Mouse (Mus musculus) embryonic stem cell, embryonic (primary cell): ENCODE results near the gene Gpr152.

ENCODE experiments used
- CTCF ChIA-PET, 4 experiments: fragments of 300-600 bp in 2 of 4; fragments of 350-600 bp in 2 of 4; sonication (Branson Sonifier 250); formaldehyde crosslinking; loops; one replicate each; lab custom pipeline; 2022; ENCODE audit warnings: inconsistent platforms in 2 of 4; lab: Charles Lee
- POLR2A ChIA-PET, 4 experiments: fragments of 300-600 bp in 2 of 4; fragments of 350-600 bp in 2 of 4; sonication (Branson Sonifier 250); formaldehyde crosslinking; loops; one replicate each; lab custom pipeline; 2022; ENCODE audit warnings: antibody characterized with exemption in 4 of 4, inconsistent platforms in 1 of 4; lab: Charles Lee

Gpr152 gene

GRCm38 (mm10) chr19:4119716-4120487, 19.7 kb upstream of the Gpr152 start:
- ChIA-PET POLR2A (interaction anchor here in 3 of 4 experiments (0.9 to 4.6 kb wide), 29 partner anchors 7 to 207 kb away, joined by 3 to 45 read pairs (median 7); partner anchors contain the start of genes Ppp1ca (in 3 of the 3), Cdk2ap2 (in 2 of the 3), Pold4 (in 2 of the 3) and Gstp2 (in 1 of the 3)), CTCF (interaction anchor here in 2 of 4 experiments (0.7 to 2.1 kb wide), 4 partner anchors 21 to 163 kb away, joined by 4 to 9 read pairs (median 4); partner anchors contain the start of gene Ankrd13d (in 1 of the 2))

GRCm38 (mm10) chr19:4120496-4120895, 19.1 kb upstream of the Gpr152 start:
- CTCF ChIA-PET, result interaction anchor here in 3 of 4 experiments (0.9 to 2.1 kb wide), 13 partner anchors 21 to 162 kb away, joined by 3 to 10 read pairs (median 4); partner anchors contain the start of genes Ankrd13d (in 1 of the 3), Cdk2ap2 (in 1 of the 3), Gm49405 (in 1 of the 3) and Nudt8 (in 1 of the 3)

GRCm38 (mm10) chr19:4121097-4121805, 18.3 kb upstream of the Gpr152 start:
- CTCF ChIA-PET, result interaction anchor here (0.8 to 2.1 kb wide), 18 partner anchors 12 to 161 kb away, joined by 3 to 10 read pairs (median 4); partner anchors contain the start of genes Ppp1ca (in 2 of the 4), Ankrd13d (in 1 of the 4), Cdk2ap2 (in 1 of the 4) and Gm49405 (in 1 of the 4)

More at GRCm38 (mm10) chr19:4120496-4120895, 19.1 kb upstream of the Gpr152 start:
- POLR2A ChIA-PET, result interaction anchor here (0.5 to 7.3 kb wide), 60 partner anchors 8 to 208 kb away, joined by 3 to 67 read pairs (median 6); partner anchors contain the start of genes Cdk2ap2 (in 3 of the 4), Gstp2 (in 3 of the 4), Ppp1ca (in 3 of the 4) and Gpr152 (in 2 of the 4)

GRCm38 (mm10) chr19:4121896-4122295, 17.7 kb upstream of the Gpr152 start:
- ChIA-PET CTCF (interaction anchor here in 3 of 4 experiments (0.8 to 2.1 kb wide), 12 partner anchors 13 to 121 kb away, joined by 3 to 10 read pairs (median 4); partner anchors contain the start of genes Cdk2ap2 (in 1 of the 3), Gm49405 (in 1 of the 3), Nudt8 (in 1 of the 3) and Pitpnm1 (in 1 of the 3)), POLR2A (interaction anchor here in 3 of 4 experiments (0.6 to 7.3 kb wide), 64 partner anchors 9 to 414 kb away, joined by 3 to 67 read pairs (median 5); partner anchors contain the start of genes Ppp1ca (in 3 of the 3), Cdk2ap2 (in 2 of the 3), Gpr152 (in 2 of the 3) and Gstp2 (in 2 of the 3))

More at GRCm38 (mm10) chr19:4121097-4121805, 18.3 kb upstream of the Gpr152 start:
- POLR2A ChIA-PET, result interaction anchor here (0.5 to 7.3 kb wide), 80 partner anchors 9 to 413 kb away, joined by 3 to 67 read pairs (median 4); partner anchors contain the start of genes Cdk2ap2 (in 3 of the 4), Gstp2 (in 3 of the 4), Ppp1ca (in 3 of the 4) and Gpr152 (in 2 of the 4)

- ChIA-PET CTCF (interaction anchor here in 3 of 4 experiments (1.0 to 2.0 kb wide), 4 partner anchors 69 to 122 kb away, joined by 3 to 10 read pairs (median 4); partner anchors contain the start of genes Gm49405 (in 1 of the 3), Nudt8 (in 1 of the 3) and Ppp1ca (in 1 of the 3)), POLR2A (interaction anchor here in 3 of 4 experiments (1.0 to 7.3 kb wide), 18 partner anchors 10 to 125 kb away, joined by 3 to 67 read pairs (median 8); partner anchors contain the start of genes Cdk2ap2 (in 2 of the 3), Gpr152 (in 1 of the 3), Gstp2 (in 1 of the 3) and Ndufv1 (in 1 of the 3))
Measured at GRCm38 (mm10) chr19:4122411-4123370, 16.9 kb upstream of the Gpr152 start.

- POLR2A ChIA-PET, result interaction anchor here in 3 of 4 experiments (0.6 to 7.3 kb wide), 33 partner anchors 13 to 208 kb away, joined by 3 to 67 read pairs (median 5); partner anchors contain the start of genes Ppp1ca (in 3 of the 3), Cdk2ap2 (in 2 of the 3), Gstp2 (in 2 of the 3) and Ndufv1 (in 2 of the 3)
- CTCF ChIA-PET, result interaction anchor here (0.6 to 3.3 kb wide), 17 partner anchors 13 to 848 kb away, joined by 3 to 29 read pairs (median 5); partner anchors contain the start of genes Gpr152 (in 2 of the 4), Cdk2ap2 (in 1 of the 4) and Pitpnm1 (in 1 of the 4)
Measured at GRCm38 (mm10) chr19:4124432-4124831, 15.2 kb upstream of the Gpr152 start.

- ChIA-PET POLR2A (interaction anchor here (0.6 to 7.3 kb wide), 57 partner anchors 12 to 1563 kb away, joined by 3 to 67 read pairs (median 4); partner anchors contain the start of genes Cdk2ap2 (in 3 of the 4), Ppp1ca (in 3 of the 4), Ankrd13d (in 2 of the 4) and Gstp2 (in 2 of the 4)), CTCF (interaction anchor here (0.5 to 3.3 kb wide), 51 partner anchors 12 to 1842 kb away, joined by 3 to 29 read pairs (median 4); partner anchors contain the start of genes Cdk2ap2 (in 2 of the 4), Gstp2 (in 2 of the 4), Ndufv1 (in 2 of the 4) and Ankrd13d (in 1 of the 4))
Measured at GRCm38 (mm10) chr19:4125268-4125667, 14.3 kb upstream of the Gpr152 start.

- CTCF ChIA-PET, result interaction anchor here in 3 of 4 experiments (0.5 to 3.3 kb wide), 49 partner anchors 11 to 1841 kb away, joined by 3 to 29 read pairs (median 4); partner anchors contain the start of genes Cdk2ap2 (in 2 of the 3), Gstp2 (in 2 of the 3), Ndufv1 (in 2 of the 3) and Ankrd13d (in 1 of the 3)
- POLR2A ChIA-PET, result interaction anchor here (0.5 to 7.3 kb wide), 59 partner anchors 12 to 1563 kb away, joined by 3 to 67 read pairs (median 4); partner anchors contain the start of genes Cdk2ap2 (in 3 of the 4), Ppp1ca (in 3 of the 4), Ankrd13d (in 2 of the 4) and Gstp2 (in 2 of the 4)
Measured at GRCm38 (mm10) chr19:4125741-4126696, 13.6 kb upstream of the Gpr152 start, which contains the start of gene Aip. Aip (minus strand) TSS chr19:4125858.

GRCm38 (mm10) chr19:4126759-4127495, 12.7 kb upstream of the Gpr152 start:
- CTCF ChIA-PET, result interaction anchor here in 3 of 4 experiments (0.6 to 3.3 kb wide), 6 partner anchors 10 to 183 kb away, joined by 3 to 29 read pairs (median 7); partner anchors contain the start of genes Gm49405 (in 1 of the 3), Gpr152 (in 1 of the 3), Nudt8 (in 1 of the 3) and Pitpnm1 (in 1 of the 3)
- POLR2A ChIA-PET, result interaction anchor here in 3 of 4 experiments (0.5 to 7.3 kb wide), 21 partner anchors 12 to 160 kb away, joined by 3 to 67 read pairs (median 5); partner anchors contain the start of genes Cdk2ap2 (in 3 of the 3), Rad9a (in 2 of the 3), Ankrd13d (in 1 of the 3) and Gpr152 (in 1 of the 3)

- ChIA-PET POLR2A (interaction anchor here in 3 of 4 experiments (0.7 to 2.4 kb wide), 10 partner anchors 8 to 129 kb away, joined by 3 to 8 read pairs (median 3); partner anchors contain the start of genes Gm49405 (in 1 of the 3), Gpr152 (in 1 of the 3), Nudt8 (in 1 of the 3) and Rps6kb2 (in 1 of the 3)), CTCF (interaction anchor here in 2 of 4 experiments (0.9 to 1.3 kb wide), 3 partner anchors 41 to 99 kb away, joined by 3 to 6 read pairs (median 3); no protein-coding TSS in a partner anchor)
Measured at GRCm38 (mm10) chr19:4129462-4129861, 10.1 kb upstream of the Gpr152 start.

- ChIA-PET POLR2A (interaction anchor here (0.6 to 2.4 kb wide), 13 partner anchors 9 to 194 kb away, joined by 3 to 9 read pairs (median 4); partner anchors contain the start of genes Gpr152 (in 2 of the 4), Gm49405 (in 1 of the 4), Nudt8 (in 1 of the 4) and Rps6kb2 (in 1 of the 4)), CTCF (interaction anchor here in 3 of 4 experiments (0.6 to 1.3 kb wide), 3 partner anchors 11 to 796 kb away, joined by 3 to 13 read pairs (median 3); no protein-coding TSS in a partner anchor)
Measured at GRCm38 (mm10) chr19:4130106-4130505, 9.5 kb upstream of the Gpr152 start.

- CTCF ChIA-PET, result interaction anchor here in 1 of 4 experiments (1.3 kb wide), 1 partner anchor 38 kb away, joined by 3 read pairs; no protein-coding TSS in a partner anchor
- POLR2A ChIA-PET, result interaction anchor here in 3 of 4 experiments (0.6 to 2.4 kb wide), 5 partner anchors 8 to 773 kb away, joined by 4 to 9 read pairs (median 5); partner anchors contain the start of genes Gpr152 (in 1 of the 3) and Rps6kb2 (in 1 of the 3)
Measured at GRCm38 (mm10) chr19:4131075-4131474, 8.5 kb upstream of the Gpr152 start.
